Mouse (Mus musculus): ENCODE measurements around the gene Gm20388. TPM values are rescaled to one million over a fixed set of nuclear protein-coding genes. Genes with fewer than 3 reads are reported as not detected.

Gm20388 gene
- polyA plus RNA-seq, 1 experiment from 2014 or later: not detected

DNA sequence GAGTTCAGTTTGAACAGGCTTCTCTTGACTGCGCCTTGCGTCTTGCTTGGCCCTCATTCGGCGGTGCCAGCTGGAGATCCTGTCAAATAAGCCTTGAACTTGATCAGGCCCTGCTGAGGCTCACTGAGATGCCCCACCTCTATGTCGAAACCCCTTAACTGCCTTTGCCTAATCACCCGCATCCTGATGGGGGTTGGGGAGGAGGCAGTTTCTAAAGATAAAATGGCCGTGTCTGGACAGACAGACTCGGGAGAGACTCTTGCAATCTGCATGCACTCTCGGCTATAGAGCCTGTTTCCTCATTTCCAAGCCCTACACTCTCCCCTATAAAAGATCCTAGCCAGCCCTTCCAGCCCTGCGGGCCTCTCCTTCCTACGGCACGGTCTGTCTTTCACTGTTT is 2682.6 kb downstream of the Gm20388 start:
- Histone ChIP-seq H3K36me3 (ENCODE audit: control insufficient read depth, insufficient read depth, low read length) (peaks cover 21% of the 10 kb centered on the region), H3K9ac (ENCODE audit: low read length) (no peak overlapping the region; the same call in 1 of the 2 replicates), H3K4me1 (ENCODE audit: control insufficient read depth in 2 of 2, insufficient read depth in 2 of 2, low read length in 2 of 2) (peaks cover 0 to 2% of the 10 kb centered on the region in 2 experiments; a peak in 1 of 4 replicates), H3K27ac (replicated peaks in 1 of 2; ENCODE audit: control insufficient read depth in 1 of 2, insufficient read depth in 1 of 2, low read depth in 2 of 2, low read length in 2 of 2) (no peak overlapping the region), H3K4me3 (ENCODE audit: control insufficient read depth in 1 of 2, insufficient read depth in 1 of 2, low read depth in 1 of 2, low read length in 2 of 2) (no peak overlapping the region), H3K4me2 (ENCODE audit: low read length) (no peak overlapping the region), H3K27me3 (ENCODE audit: control insufficient read depth, insufficient read depth, low read length) (no peaks in the 10 kb centered on the region), H3K9me3 (ENCODE audit: control insufficient read depth, low read length) (no peaks in the 10 kb centered on the region)
- no peak for ATAC-seq (ENCODE audit: insufficient number of reproducible peaks, insufficient read depth, low FRiP score, low read depth)
- WGBS: 59% methylated on average over 12 of the region's 12 CpGs

GRCm38 (mm10) chr8:122593783-122594507 is 2683.3 kb downstream of the Gm20388 start:
- Histone ChIP-seq H3K36me3 (ENCODE audit: control insufficient read depth, insufficient read depth, low read length) (peaks cover 24% of the 10 kb centered on the region), H3K4me2 (ENCODE audit: low read length) (no peak overlapping the region), H3K4me3 (ENCODE audit: control insufficient read depth in 1 of 2, insufficient read depth in 1 of 2, low read depth in 1 of 2, low read length in 2 of 2) (no peak overlapping the region), H3K4me1 (ENCODE audit: control insufficient read depth in 2 of 2, insufficient read depth in 2 of 2, low read length in 2 of 2) (peaks cover 0 to 2% of the 10 kb centered on the region in 2 experiments; a peak in 1 of 4 replicates), H3K9me3 (ENCODE audit: control insufficient read depth, low read length) (no peaks in the 10 kb centered on the region), H3K9ac (ENCODE audit: low read length) (no peak overlapping the region; the same call in 1 of the 2 replicates), H3K27me3 (ENCODE audit: control insufficient read depth, insufficient read depth, low read length) (no peaks in the 10 kb centered on the region), H3K27ac (replicated peaks in 1 of 2; ENCODE audit: control insufficient read depth in 1 of 2, insufficient read depth in 1 of 2, low read depth in 2 of 2, low read length in 2 of 2) (no peak overlapping the region)
- 66% methylated on average over 19 of the region's 19 CpGs for WGBS
- ATAC-seq (ENCODE audit: insufficient number of reproducible peaks, insufficient read depth, low FRiP score, low read depth): no peak

DNA sequence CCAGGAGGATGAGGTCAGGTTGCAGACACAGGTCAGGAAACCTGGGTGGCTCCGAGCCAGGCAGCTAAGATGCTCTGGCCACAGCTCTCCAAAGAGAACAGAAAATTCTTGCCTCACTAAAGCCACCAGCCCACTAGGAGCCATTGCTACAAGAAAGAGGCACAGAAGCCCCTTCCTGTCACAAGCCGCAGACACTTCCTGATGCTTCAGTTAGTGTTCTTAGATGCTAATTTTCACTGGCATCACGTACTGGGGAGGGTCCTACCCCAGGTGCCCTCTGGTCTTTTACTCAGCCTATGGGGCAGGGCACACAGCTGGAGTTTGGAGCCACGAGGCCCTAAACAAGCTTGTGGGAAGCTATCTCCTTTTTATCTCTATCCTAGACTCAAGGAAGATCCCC is 2685.4 kb downstream of the Gm20388 start:
- ATAC-seq (ENCODE audit: insufficient number of reproducible peaks, insufficient read depth, low FRiP score, low read depth): no peak
- H3K9me3 ChIP-seq (ENCODE audit: control insufficient read depth, low read length): no peaks in the 10 kb centered on the region
- H3K36me3 ChIP-seq (ENCODE audit: control insufficient read depth, insufficient read depth, low read length): peaks cover 27% of the 10 kb centered on the region
- H3K4me2 ChIP-seq (ENCODE audit: low read length): no peak overlapping the region
- WGBS: 49% methylated on average over 4 of the region's 4 CpGs
- H3K4me3 ChIP-seq (ENCODE audit: control insufficient read depth in 1 of 2, insufficient read depth in 1 of 2, low read depth in 1 of 2, low read length in 2 of 2): no peak overlapping the region
- peaks cover 0 to 2% of the 10 kb centered on the region in 2 experiments; a peak in 1 of 4 replicates for H3K4me1 ChIP-seq (ENCODE audit: control insufficient read depth in 2 of 2, insufficient read depth in 2 of 2, low read length in 2 of 2)
- no peak overlapping the region for H3K27ac ChIP-seq (replicated peaks in 1 of 2; ENCODE audit: control insufficient read depth in 1 of 2, insufficient read depth in 1 of 2, low read depth in 2 of 2, low read length in 2 of 2)
- H3K27me3 ChIP-seq (ENCODE audit: control insufficient read depth, insufficient read depth, low read length): no peaks in the 10 kb centered on the region
- no peak overlapping the region for H3K9ac ChIP-seq (ENCODE audit: low read length)

DNA sequence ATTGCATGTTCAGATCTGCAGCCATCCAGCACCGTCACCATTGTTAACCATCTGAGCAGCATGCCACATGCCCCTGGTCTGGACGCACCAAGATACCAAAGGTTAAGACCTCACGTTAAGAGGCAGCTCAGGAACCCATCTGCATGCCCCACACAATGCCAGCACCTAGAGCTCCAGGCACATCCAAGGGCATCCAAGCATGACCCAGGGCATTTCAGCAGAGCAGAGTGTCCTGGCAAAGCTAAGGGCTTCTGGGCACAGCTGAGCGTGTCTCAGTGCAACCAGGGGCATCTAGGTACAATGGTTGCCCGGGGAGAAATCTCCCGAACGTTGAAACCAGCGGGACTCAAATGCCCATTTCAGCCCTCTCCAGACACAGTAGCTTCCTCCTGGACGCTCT is 2690.0 kb downstream of the Gm20388 start:
- ATAC-seq (ENCODE audit: insufficient number of reproducible peaks, insufficient read depth, low FRiP score, low read depth): no peak
- no peak overlapping the region for H3K4me3 ChIP-seq (ENCODE audit: control insufficient read depth in 1 of 2, insufficient read depth in 1 of 2, low read depth in 1 of 2, low read length in 2 of 2)
- 92% methylated on average over 9 of the region's 9 CpGs for WGBS

DNA sequence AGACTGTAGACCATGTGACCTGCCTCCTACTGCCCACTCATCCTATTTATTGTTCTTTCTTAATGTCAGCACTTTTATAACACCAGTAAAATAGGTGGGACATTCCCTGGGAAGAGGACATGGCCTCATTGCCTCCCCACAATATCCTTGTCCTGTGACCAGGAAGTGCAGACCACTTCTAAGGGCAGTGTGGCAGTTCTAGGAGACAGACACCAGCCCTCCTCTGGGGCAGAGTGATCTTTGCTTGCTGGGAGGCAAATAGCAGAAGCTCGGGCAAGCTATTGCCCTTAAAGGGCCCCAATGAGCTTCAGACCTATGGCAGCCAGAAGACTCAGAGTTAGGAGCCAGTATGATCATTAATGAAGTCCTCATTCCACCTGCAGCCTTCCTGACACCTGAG is 2694.0 kb downstream of the Gm20388 start:
- Histone ChIP-seq H3K4me1 (ENCODE audit: control insufficient read depth in 2 of 2, insufficient read depth in 2 of 2, low read length in 2 of 2) (peaks cover 9 to 13% of the 10 kb centered on the region in 2 experiments), H3K4me2 (ENCODE audit: low read length) (no peak overlapping the region), H3K36me3 (ENCODE audit: control insufficient read depth, insufficient read depth, low read length) (peaks cover 8% of the 10 kb centered on the region; the same call in 1 of the 2 replicates), H3K27me3 (ENCODE audit: control insufficient read depth, insufficient read depth, low read length) (no peaks in the 10 kb centered on the region), H3K4me3 (ENCODE audit: control insufficient read depth in 1 of 2, insufficient read depth in 1 of 2, low read depth in 1 of 2, low read length in 2 of 2) (no peak overlapping the region), H3K9ac (ENCODE audit: low read length) (no peak overlapping the region; the same call in 1 of the 2 replicates), H3K27ac (replicated peaks in 1 of 2; ENCODE audit: control insufficient read depth in 1 of 2, insufficient read depth in 1 of 2, low read depth in 2 of 2, low read length in 2 of 2) (peak overlapping the region in 1 of 2 experiments; percentile 20; a peak in 1 of 4 replicates), H3K9me3 (ENCODE audit: control insufficient read depth, low read length) (no peaks in the 10 kb centered on the region)
- 40% methylated on average over 1 of the region's 1 CpGs for WGBS
- ATAC-seq (ENCODE audit: insufficient number of reproducible peaks, insufficient read depth, low FRiP score, low read depth): no peak

More for the DNA sequence above, 2690.0 kb downstream of the Gm20388 start:
- peaks cover 15% of the 10 kb centered on the region for H3K36me3 ChIP-seq (ENCODE audit: control insufficient read depth, insufficient read depth, low read length)
- no peak overlapping the region for H3K4me2 ChIP-seq (ENCODE audit: low read length)
- no peaks in the 10 kb centered on the region for H3K27me3 ChIP-seq (ENCODE audit: control insufficient read depth, insufficient read depth, low read length)
- no peak overlapping the region for H3K27ac ChIP-seq (replicated peaks in 1 of 2; ENCODE audit: control insufficient read depth in 1 of 2, insufficient read depth in 1 of 2, low read depth in 2 of 2, low read length in 2 of 2)
- H3K9ac ChIP-seq (ENCODE audit: low read length): no peak overlapping the region
- H3K9me3 ChIP-seq (ENCODE audit: control insufficient read depth, low read length): no peaks in the 10 kb centered on the region
- peaks cover 9 to 13% of the 10 kb centered on the region in 2 experiments for H3K4me1 ChIP-seq (ENCODE audit: control insufficient read depth in 2 of 2, insufficient read depth in 2 of 2, low read length in 2 of 2)

- no peak overlapping the region for H3K4me2 ChIP-seq (ENCODE audit: low read length)
- WGBS: 51% methylated on average over 4 of the region's 4 CpGs
- H3K4me3 ChIP-seq (ENCODE audit: control insufficient read depth in 1 of 2, insufficient read depth in 1 of 2, low read depth in 1 of 2, low read length in 2 of 2): no peak overlapping the region
- no peak for ATAC-seq (ENCODE audit: insufficient number of reproducible peaks, insufficient read depth, low FRiP score, low read depth)
- no peak overlapping the region for H3K9ac ChIP-seq (ENCODE audit: low read length)
- no peaks in the 10 kb centered on the region for H3K27me3 ChIP-seq (ENCODE audit: control insufficient read depth, insufficient read depth, low read length)
- no peaks in the 10 kb centered on the region for H3K9me3 ChIP-seq (ENCODE audit: control insufficient read depth, low read length)
- peaks cover 8% of the 10 kb centered on the region; the same call in 1 of the 2 replicates for H3K36me3 ChIP-seq (ENCODE audit: control insufficient read depth, insufficient read depth, low read length)
- H3K4me1 ChIP-seq (ENCODE audit: control insufficient read depth in 2 of 2, insufficient read depth in 2 of 2, low read length in 2 of 2): peaks cover 10 to 14% of the 10 kb centered on the region in 2 experiments
- peak overlapping the region; percentile 20 to 52; a peak in 3 of 4 replicates for H3K27ac ChIP-seq (replicated peaks in 1 of 2; ENCODE audit: control insufficient read depth in 1 of 2, insufficient read depth in 1 of 2, low read depth in 2 of 2, low read length in 2 of 2)
Measured at GRCm38 (mm10) chr8:122605367-122605766, 2694.7 kb downstream of the Gm20388 start.

DNA sequence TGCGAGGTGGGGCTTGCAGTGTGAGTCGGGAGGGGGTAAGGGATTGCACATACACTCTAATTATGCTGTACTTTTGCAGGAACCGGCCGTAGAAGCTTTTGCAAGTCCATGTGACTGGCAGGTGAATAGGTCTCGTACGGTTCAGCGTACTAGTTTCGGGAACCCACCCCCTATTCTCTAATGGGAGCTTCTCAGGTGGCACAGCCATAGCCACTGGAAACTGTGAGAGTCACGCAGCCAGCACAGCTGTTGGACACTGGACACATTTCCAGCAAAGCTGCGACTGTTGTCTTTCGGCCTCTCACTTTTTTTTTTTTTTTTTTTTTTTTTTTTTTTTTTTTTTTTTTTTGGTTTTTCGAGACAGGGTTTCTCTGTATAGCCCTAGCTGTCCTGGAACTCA is 2696.2 kb downstream of the Gm20388 start:
- peaks cover 14 to 20% of the 10 kb centered on the region in 2 experiments for H3K4me1 ChIP-seq (ENCODE audit: control insufficient read depth in 2 of 2, insufficient read depth in 2 of 2, low read length in 2 of 2)
- no peak overlapping the region for H3K4me3 ChIP-seq (ENCODE audit: control insufficient read depth in 1 of 2, insufficient read depth in 1 of 2, low read depth in 1 of 2, low read length in 2 of 2)
- H3K9ac ChIP-seq (ENCODE audit: low read length): no peak overlapping the region
- H3K27me3 ChIP-seq (ENCODE audit: control insufficient read depth, insufficient read depth, low read length): no peaks in the 10 kb centered on the region
- H3K27ac ChIP-seq (replicated peaks in 1 of 2; ENCODE audit: control insufficient read depth in 1 of 2, insufficient read depth in 1 of 2, low read depth in 2 of 2, low read length in 2 of 2): no peak overlapping the region
- 0 out of 2 replicates have a peak, but pooled peaks cover 4% of the 10 kb centered on the region for H3K36me3 ChIP-seq (ENCODE audit: control insufficient read depth, insufficient read depth, low read length)
- H3K4me2 ChIP-seq (ENCODE audit: low read length): no peak overlapping the region
- ATAC-seq (ENCODE audit: insufficient number of reproducible peaks, insufficient read depth, low FRiP score, low read depth): no peak
- 91% methylated on average over 11 of the region's 12 CpGs for WGBS
- no peaks in the 10 kb centered on the region for H3K9me3 ChIP-seq (ENCODE audit: control insufficient read depth, low read length)

All from heart, embryonic 14.5 days (tissue).